Mouse (Mus musculus) stomach, embryonic 15.5 days (tissue): ENCODE results near the gene Twist2. TPM values are rescaled to one million over a fixed set of nuclear protein-coding genes. Genes with fewer than 3 reads are reported as not detected.

Source experiments
- ATAC-seq: fragments of 200-750 bp; cut with Nextera tagmentation; 2 replicates; pipeline ENCODE4 v1.8.0; 2017; ENCODE audit warnings: low read depth, moderate number of reproducible peaks, moderate TSS enrichment; ENCODE audit not compliant: insufficient read depth, low FRiP score
- H3K27ac ChIP-seq: fragments of 300-500 bp; sonication (generic); 2 replicates; pipeline ENCODE4 v1.5.1; 2015; ENCODE audit warnings: mild to moderate bottlenecking, inconsistent platforms
- H3K27me3 ChIP-seq: fragments of 300-500 bp; sonication (generic); replicated peaks from 2 replicates; pipeline ENCODE4 v1.6.1; 2015; ENCODE audit warnings: inconsistent platforms
- H3K36me3 ChIP-seq: fragments of 300-500 bp; sonication (generic); 2 replicates; pipeline ENCODE4 v1.6.1; 2015; ENCODE audit warnings: inconsistent platforms
- H3K4me1 ChIP-seq: fragments of 300-500 bp; sonication (generic); 2 replicates; pipeline ENCODE4 v1.6.1; 2015; ENCODE audit warnings: inconsistent platforms
- H3K4me2 ChIP-seq: fragments of 300-500 bp; sonication (generic); 2 replicates; pipeline ENCODE4 v1.6.1; 2015; ENCODE audit warnings: mild to moderate bottlenecking, inconsistent platforms
- H3K4me3 ChIP-seq: fragments of 300-500 bp; sonication (generic); replicated peaks from 2 replicates; pipeline ENCODE4 v1.5.1; 2015; ENCODE audit warnings: inconsistent platforms
- H3K9ac ChIP-seq: fragments of 300-500 bp; sonication (generic); 2 replicates; pipeline ENCODE4 v1.6.1; 2015; ENCODE audit warnings: inconsistent platforms
- H3K9me3 ChIP-seq: fragments of 300-500 bp; sonication (generic); 2 replicates; pipeline ENCODE4 v1.6.1; 2016; ENCODE audit warnings: inconsistent platforms
- WGBS: fragments of 180-500 bp; shearing (Covaris S2); methylation state at CpG from one replicate; pipeline ENCODE4 v1.1.7; 2015; 5-methylcytosine and 5-hydroxymethylcytosine counted together
- polyA plus RNA-seq: library from polyadenylated mRNA; unstranded; fragments of >200 nt; fragmentation: Nextera tagmentation; extraction: Ambion mirVana; gene quantifications from 2 replicates; pipeline ENCODE4 v1.2.1, GENCODE M21; 2015

Twist2 gene
- 7.9 and 9.0 TPM in 2 replicates for polyA plus RNA-seq

- no peaks in the 10 kb centered on the region for H3K36me3 ChIP-seq
- no peaks in the 10 kb centered on the region for H3K9me3 ChIP-seq
- H3K27ac ChIP-seq = peak within 1 kb of the TSS; percentile 72
- H3K4me2 ChIP-seq = peak within 1 kb of the TSS; percentile 93
- peaks cover 24% of the 10 kb centered on the region for H3K4me1 ChIP-seq
- peak within 1 kb of the TSS; percentile 34; the same call in 1 of the 2 replicates for H3K9ac ChIP-seq
- H3K4me3 ChIP-seq = peak within 1 kb of the TSS; percentile 55
- H3K27me3 ChIP-seq = peaks cover 34% of the 10 kb centered on the region
- under 1% methylated on average over 67 of the region's 77 CpGs for WGBS
- peak; percentile 53; the same call in 1 of the 2 replicates for ATAC-seq
These were observed at the start of gene Twist2 for GRCm38 (mm10) chr1:91800967-91801843. Gene Twist2 (plus strand): TSS chr1:91801461.

- H3K9me3 ChIP-seq = no peaks in the 10 kb centered on the region
- no peaks in the 10 kb centered on the region for H3K36me3 ChIP-seq
- no peak overlapping the region for H3K4me2 ChIP-seq
- 86% methylated on average over 9 of the region's 9 CpGs for WGBS
- ATAC-seq = no peak
- H3K4me3 ChIP-seq = no peak overlapping the region
- H3K27ac ChIP-seq = no peak overlapping the region
- H3K27me3 ChIP-seq = no peaks in the 10 kb centered on the region
- H3K4me1 ChIP-seq = no peaks in the 10 kb centered on the region
- H3K9ac ChIP-seq = no peak overlapping the region
These were observed 48.3 kb upstream of the Twist2 start for GRCm38 (mm10) chr1:91752931-91753330.

GRCm38 (mm10) chr1:91755102-91755501 is 46.2 kb upstream of the Twist2 start:
- no peak; the same call in 1 of the 2 replicates for ATAC-seq
- Histone ChIP-seq H3K9ac (no peak overlapping the region), H3K27ac (no peak overlapping the region), H3K4me3 (no peak overlapping the region), H3K9me3 (no peaks in the 10 kb centered on the region), H3K4me1 (peaks cover 10% of the 10 kb centered on the region), H3K36me3 (no peaks in the 10 kb centered on the region), H3K4me2 (peak overlapping the region; percentile 41), H3K27me3 (no peaks in the 10 kb centered on the region)
- 2% methylated on average over 9 of the region's 9 CpGs for WGBS

GRCm38 (mm10) chr1:91757292-91757691 is 44.0 kb upstream of the Twist2 start:
- WGBS = 26% methylated on average over 16 of the region's 16 CpGs
- Histone ChIP-seq H3K4me2 (peak overlapping the region; percentile 38), H3K27me3 (no peaks in the 10 kb centered on the region), H3K27ac (no peak overlapping the region), H3K4me1 (peaks cover 15% of the 10 kb centered on the region), H3K36me3 (no peaks in the 10 kb centered on the region), H3K9me3 (no peaks in the 10 kb centered on the region), H3K9ac (no peak overlapping the region), H3K4me3 (peak overlapping the region; percentile 13; the same call in 1 of the 2 replicates)
- no peak; the same call in 1 of the 2 replicates for ATAC-seq

DNA sequence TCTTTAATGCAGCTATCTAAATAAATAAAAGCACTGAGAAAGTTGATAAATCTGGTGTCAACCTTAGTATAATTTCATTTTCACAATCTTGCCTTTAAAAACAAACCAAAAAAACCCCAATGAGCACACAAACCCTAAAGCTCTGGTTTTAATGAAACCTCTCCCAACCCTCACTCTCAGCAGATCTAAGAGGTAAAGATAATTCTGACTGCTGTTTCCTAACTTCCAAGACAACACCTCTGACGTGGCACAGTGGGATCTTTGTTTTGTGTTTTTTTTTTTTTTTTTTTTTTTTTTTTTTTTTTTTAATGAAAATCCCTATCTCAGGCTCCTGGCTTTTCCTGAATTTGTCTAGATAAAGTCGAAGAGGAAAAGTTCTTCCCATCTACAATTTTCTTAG is 43.1 kb upstream of the Twist2 start:
- Histone ChIP-seq H3K4me1 (peaks cover 15% of the 10 kb centered on the region), H3K36me3 (no peaks in the 10 kb centered on the region), H3K9ac (no peak overlapping the region), H3K4me3 (no peak overlapping the region), H3K4me2 (no peak overlapping the region), H3K9me3 (no peaks in the 10 kb centered on the region), H3K27ac (no peak overlapping the region), H3K27me3 (no peaks in the 10 kb centered on the region)
- ATAC-seq = no peak
- 46% methylated on average over 2 of the region's 2 CpGs for WGBS

GRCm38 (mm10) chr1:91758600-91759515 is 42.4 kb upstream of the Twist2 start:
- Histone ChIP-seq H3K4me1 (peaks cover 18% of the 10 kb centered on the region), H3K27ac (peak overlapping the region; percentile 40; the same call in 1 of the 2 replicates), H3K4me2 (no peak overlapping the region), H3K9me3 (no peaks in the 10 kb centered on the region), H3K4me3 (no peak overlapping the region), H3K9ac (no peak overlapping the region), H3K27me3 (no peaks in the 10 kb centered on the region), H3K36me3 (no peaks in the 10 kb centered on the region)
- 28% methylated on average over 12 of the region's 12 CpGs for WGBS
- no peak; the same call in 1 of the 2 replicates for ATAC-seq

DNA sequence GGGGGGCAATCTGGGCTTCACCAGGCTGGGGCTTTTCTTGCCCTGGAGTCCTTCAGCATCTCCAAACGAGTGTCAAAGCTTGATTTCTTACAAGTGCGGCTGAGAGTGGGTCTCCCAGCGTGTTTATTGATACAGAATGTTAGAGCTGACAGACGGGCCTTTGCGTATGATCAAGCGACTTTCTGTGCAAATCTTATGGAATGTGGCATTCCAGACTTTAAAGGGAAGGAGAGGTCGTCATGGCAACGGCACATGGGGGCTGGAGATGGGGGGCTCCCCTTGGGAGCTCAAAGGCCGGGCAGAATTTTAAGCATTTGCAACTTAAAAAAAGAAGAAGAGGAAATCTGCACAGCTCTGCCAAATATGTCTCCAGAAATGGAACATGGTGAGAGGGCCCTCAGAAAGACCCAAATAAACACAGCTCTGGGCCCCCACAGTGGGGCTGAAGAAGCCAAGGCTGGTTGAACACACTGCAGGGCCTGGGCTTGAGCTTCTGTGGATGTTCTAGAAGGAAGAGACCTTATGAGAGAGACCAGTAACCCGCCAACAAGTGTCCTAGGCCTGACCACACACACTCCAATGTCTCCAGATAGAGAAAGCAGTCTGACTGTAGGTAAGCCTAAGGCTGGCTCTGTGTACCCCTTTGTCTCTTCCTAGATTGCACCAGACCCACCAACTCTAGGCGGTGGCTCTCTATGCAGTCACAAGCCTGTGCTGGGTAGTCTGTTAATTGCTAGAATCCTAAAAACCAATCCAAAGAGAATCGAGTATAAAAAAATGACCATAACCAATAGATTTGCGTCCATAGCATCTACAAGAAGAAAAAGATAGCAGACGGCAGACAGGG is 40.9 kb upstream of the Twist2 start:
- H3K27me3 ChIP-seq = no peaks in the 10 kb centered on the region
- no peak overlapping the region for H3K4me2 ChIP-seq
- no peak overlapping the region for H3K9ac ChIP-seq
- H3K27ac ChIP-seq = no peak overlapping the region
- H3K4me1 ChIP-seq = peaks cover 18% of the 10 kb centered on the region
- no peaks in the 10 kb centered on the region for H3K9me3 ChIP-seq
- 45% methylated on average over 14 of the region's 14 CpGs for WGBS
- ATAC-seq = no peak
- H3K36me3 ChIP-seq = no peaks in the 10 kb centered on the region
- no peak overlapping the region for H3K4me3 ChIP-seq

- H3K27ac ChIP-seq = no peak overlapping the region
- H3K36me3 ChIP-seq = no peaks in the 10 kb centered on the region
- H3K4me3 ChIP-seq = no peak overlapping the region
- no peaks in the 10 kb centered on the region for H3K9me3 ChIP-seq
- H3K4me2 ChIP-seq = no peak overlapping the region
- H3K27me3 ChIP-seq = no peaks in the 10 kb centered on the region
- WGBS = 45% methylated on average over 12 of the region's 12 CpGs
- ATAC-seq = no peak
- H3K9ac ChIP-seq = no peak overlapping the region
- peaks cover 18% of the 10 kb centered on the region for H3K4me1 ChIP-seq
These were observed 38.7 kb upstream of the Twist2 start for GRCm38 (mm10) chr1:91762528-91763091.

DNA sequence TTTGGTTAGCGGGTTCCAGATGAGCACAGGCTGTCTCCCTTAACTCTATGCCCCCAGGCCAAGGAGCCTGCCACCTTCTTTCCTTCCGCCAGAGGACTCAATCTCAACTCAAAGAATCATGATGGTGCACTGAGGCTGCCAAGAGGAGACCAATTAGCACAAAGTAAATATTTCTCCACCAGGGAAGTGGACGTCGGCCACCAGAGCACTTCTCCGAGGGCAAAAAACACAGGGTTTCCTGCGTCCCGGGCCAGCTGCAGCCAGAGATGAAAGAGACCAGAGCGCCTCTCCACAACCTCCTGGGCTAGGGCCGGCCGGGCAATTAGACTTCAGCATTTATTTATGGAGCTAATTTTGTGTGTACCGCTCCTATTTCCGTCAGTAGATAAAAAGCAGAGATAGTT is 31.0 kb upstream of the Twist2 start:
- Histone ChIP-seq H3K4me2 (0 out of 2 replicates have a peak overlapping the region, but pooled peaks have one; percentile 14), H3K36me3 (no peaks in the 10 kb centered on the region), H3K4me1 (peaks cover 4% of the 10 kb centered on the region; the same call in 1 of the 2 replicates), H3K9me3 (no peaks in the 10 kb centered on the region), H3K9ac (no peak overlapping the region), H3K4me3 (no peak overlapping the region), H3K27ac (no peak overlapping the region), H3K27me3 (no peaks in the 10 kb centered on the region; the same call in 1 of the 2 replicates)
- ATAC-seq = no peak
- 14% methylated on average over 12 of the region's 12 CpGs for WGBS

DNA sequence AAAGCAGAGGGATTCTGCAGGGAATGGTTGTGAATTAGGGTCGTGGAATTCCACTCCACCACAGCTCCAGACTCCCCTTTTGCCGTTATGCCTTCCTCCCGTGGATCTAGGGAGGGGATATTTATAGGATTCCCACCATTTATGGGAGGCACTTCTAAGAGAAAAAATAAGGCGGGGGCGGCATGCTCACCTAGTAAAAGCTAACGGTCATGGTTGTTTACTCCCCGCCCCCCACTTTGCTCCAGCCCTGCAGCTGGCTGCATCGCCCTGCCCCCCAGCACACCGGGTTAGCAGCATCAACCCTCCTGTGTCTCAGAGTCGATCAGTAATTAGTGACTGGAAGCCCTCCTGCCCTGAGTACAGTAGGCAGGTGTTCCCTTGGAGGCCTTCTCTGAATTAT is 30.6 kb upstream of the Twist2 start:
- H3K9me3 ChIP-seq = no peaks in the 10 kb centered on the region
- peaks cover 4% of the 10 kb centered on the region; the same call in 1 of the 2 replicates for H3K4me1 ChIP-seq
- no peak overlapping the region for H3K4me3 ChIP-seq
- WGBS = 6% methylated on average over 10 of the region's 10 CpGs
- H3K27ac ChIP-seq = no peak overlapping the region
- no peaks in the 10 kb centered on the region for H3K36me3 ChIP-seq
- H3K4me2 ChIP-seq = 0 out of 2 replicates have a peak overlapping the region, but pooled peaks have one; percentile 14
- no peaks in the 10 kb centered on the region; the same call in 1 of the 2 replicates for H3K27me3 ChIP-seq
- H3K9ac ChIP-seq = no peak overlapping the region
- ATAC-seq = no peak

GRCm38 (mm10) chr1:91776928-91777327 is 24.3 kb upstream of the Twist2 start:
- ATAC-seq = no peak
- no peaks in the 10 kb centered on the region for H3K27me3 ChIP-seq
- 79% methylated on average over 5 of the region's 5 CpGs for WGBS
- no peaks in the 10 kb centered on the region for H3K4me1 ChIP-seq
- H3K27ac ChIP-seq = no peak overlapping the region
- H3K36me3 ChIP-seq = no peaks in the 10 kb centered on the region
- H3K4me3 ChIP-seq = no peak overlapping the region
- no peaks in the 10 kb centered on the region for H3K9me3 ChIP-seq
- H3K4me2 ChIP-seq = no peak overlapping the region
- H3K9ac ChIP-seq = no peak overlapping the region
